ENCODE assay signal across 8 mouse cellular contexts in the genomic region with DNA sequence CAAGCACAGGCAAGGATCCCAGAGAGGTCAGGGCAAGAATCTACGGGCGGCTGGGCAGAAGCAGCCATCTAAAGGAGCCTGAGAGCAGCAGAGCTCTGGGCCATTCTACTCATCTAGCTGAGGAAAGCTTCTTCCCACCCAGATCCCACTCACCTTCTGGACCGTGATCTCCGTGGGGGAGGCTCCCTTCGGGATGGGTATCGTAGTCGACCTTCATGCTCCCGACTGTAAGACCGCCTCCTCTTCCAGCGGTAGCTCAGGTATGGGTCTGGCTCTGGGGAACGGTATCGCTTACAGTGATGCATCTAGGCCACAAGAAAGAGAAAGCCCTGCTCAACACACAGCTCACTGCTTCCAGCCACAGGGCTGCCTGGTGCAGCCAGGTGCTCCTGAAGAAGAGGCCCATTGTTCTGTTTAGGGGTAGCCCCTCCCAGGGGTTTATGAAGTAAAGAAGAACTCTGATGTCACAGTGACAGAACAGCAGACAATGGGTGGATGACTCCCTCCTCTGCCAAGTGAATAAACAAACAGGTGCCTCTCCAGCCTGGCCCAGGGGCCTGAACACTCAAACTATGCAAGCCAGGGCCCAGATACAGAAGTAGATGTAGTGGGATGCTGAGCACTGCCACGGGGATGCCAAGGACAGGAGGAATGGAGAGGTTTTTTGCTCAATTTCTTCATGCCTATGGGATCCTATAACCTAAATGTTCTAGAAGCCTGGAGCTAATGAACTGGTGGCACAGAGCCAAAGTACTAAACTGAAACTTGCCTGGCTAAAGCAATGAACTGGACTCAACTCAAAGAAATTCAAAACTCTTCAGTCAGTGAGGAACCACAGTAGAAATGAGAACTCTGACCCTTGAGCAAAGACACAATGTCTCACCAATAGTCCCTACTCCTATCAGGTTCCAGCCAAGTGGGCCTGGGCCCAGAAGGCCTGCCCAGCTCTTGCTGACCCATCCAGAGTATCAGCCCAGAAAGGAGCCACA. TPM values are rescaled to one million over a fixed set of nuclear protein-coding genes. Genes with fewer than 3 reads are reported as not detected.
DNase-seq lines count a peak whose midpoint lies in the region; ATAC-seq and TF ChIP-seq lines count a peak whose summit lies in the region.

No protein-coding gene starts in this region.

- TF ChIP-seq CTCF in forebrain, postnatal 0 days (IDR thresholded peaks at IDR 0.05; ENCODE audit: low read depth) = no peak

- H3K9ac ChIP-seq in forebrain, postnatal 0 days = no peak overlapping the region
- H3K9ac ChIP-seq in limb, embryonic 14.5 days (ENCODE audit: low read depth, low read length, severe bottlenecking) = no peak overlapping the region

- H3K36me3 ChIP-seq in forebrain, postnatal 0 days (ENCODE audit: insufficient read depth) = peaks cover 48% of the 10 kb centered on the region
- H3K36me3 ChIP-seq in limb, embryonic 14.5 days (ENCODE audit: control insufficient read depth, insufficient read depth, low read length) = peaks cover 52% of the 10 kb centered on the region

- peak; percentile 47 to 56 for DNase-seq in gastrocnemius, adult 8-10 months (ENCODE audit: low spot score in 2 of 2)
- DNase-seq in gastrocnemius, postnatal 4 days (ENCODE audit: low spot score in 2 of 2) = no peak
- DNase-seq in Muller cell, postnatal 12 days (ENCODE audit: inconsistent ontology term) = peak; percentile 60
- DNase-seq in forebrain, postnatal 0 days = no peak
- peak; percentile 43 for DNase-seq in limb, embryonic 14.5 days (ENCODE audit: low spot score)
- DNase-seq in thymus, postnatal 0 days (ENCODE audit: low spot score) = peak; percentile 89
- DNase-seq in right cerebral cortex, adult 18-20 months = no peak
- DNase-seq in testis, postnatal 10 days (ENCODE audit: low spot score) = no peak

- ATAC-seq in forebrain, postnatal 0 days = no peak
- ATAC-seq in limb, embryonic 14.5 days (ENCODE audit: low FRiP score, low read depth) = no peak

- 91% methylated on average over 13 of the region's 13 CpGs for WGBS in forebrain, postnatal 0 days
- WGBS in limb, embryonic 14.5 days = 91% methylated on average over 13 of the region's 13 CpGs

- H3K27ac ChIP-seq in forebrain, postnatal 0 days (ENCODE audit: low read depth, low read length) = no peak overlapping the region
- H3K27ac ChIP-seq in limb, embryonic 14.5 days (replicated peaks; ENCODE audit: low read depth, low read length) = 0 out of 2 replicates have a peak overlapping the region, but pooled peaks have one; percentile 5

- H3K27me3 ChIP-seq in forebrain, postnatal 0 days (ENCODE audit: insufficient read depth, low read length) = no peaks in the 10 kb centered on the region
- no peaks in the 10 kb centered on the region for H3K27me3 ChIP-seq in limb, embryonic 14.5 days (ENCODE audit: control insufficient read depth, insufficient read depth, low read length)

- no peak for TF ChIP-seq POLR2A in limb, embryonic 14.5 days (IDR thresholded peaks at IDR 0.05; ENCODE audit: borderline replicate concordance, extremely low read depth, insufficient read depth, insufficient read length)

- H3K9me3 ChIP-seq in forebrain, postnatal 0 days (ENCODE audit: low read length) = no peaks in the 10 kb centered on the region
- no peaks in the 10 kb centered on the region for H3K9me3 ChIP-seq in limb, embryonic 14.5 days (ENCODE audit: control insufficient read depth, low read length)

- 0 out of 2 replicates have a peak overlapping the region, but pooled peaks have one; percentile 92 for H3K4me2 ChIP-seq in forebrain, postnatal 0 days (ENCODE audit: low read depth)
- 0 out of 2 replicates have a peak overlapping the region, but pooled peaks have one; percentile 7 for H3K4me2 ChIP-seq in limb, embryonic 14.5 days (replicated peaks; ENCODE audit: low read depth, low read length, severe bottlenecking)

- no peak overlapping the region for H3K4me3 ChIP-seq in forebrain, postnatal 0 days (ENCODE audit: low read depth, low read length)
- H3K4me3 ChIP-seq in limb, embryonic 14.5 days (replicated peaks; ENCODE audit: low read length) = no peak overlapping the region

- H3K4me1 ChIP-seq in forebrain, postnatal 0 days (ENCODE audit: insufficient read depth) = peaks cover 25% of the 10 kb centered on the region
- peaks cover 32% of the 10 kb centered on the region for H3K4me1 ChIP-seq in limb, embryonic 14.5 days (ENCODE audit: control insufficient read depth, insufficient read depth, low read length)

RNA-seq across cellular contexts. Expression of a gene that starts 3.8 kb away (rescaled TPM):
- total RNA-seq in gastrocnemius, adult 8-10 months (2022) = 10 to 100 TPM; 41.4 to 61.1 (median 44.6) TPM
- total RNA-seq in gastrocnemius, postnatal 4 days (2021) = 10 to 100 TPM; 52.7 to 58.9 TPM
- total RNA-seq in forebrain, postnatal 0 days (2014; rRNA removed) = 79.7 and 105 TPM in 2 replicates
- polyA plus RNA-seq in forebrain, postnatal 0 days (2015; fragmentation: Nextera tagmentation; extraction: Ambion mirVana) = 55.4 and 61.7 TPM in 2 replicates
- polyA plus RNA-seq in limb, embryonic 14.5 days (2012; rRNA removed) = 133 and 146 TPM in 2 replicates
- 56.1 and 76.3 TPM in 2 replicates for polyA plus RNA-seq in limb, embryonic 14.5 days (2014; fragmentation: Nextera tagmentation; extraction: Ambion mirVana)
- polyA plus RNA-seq in thymus, postnatal 0 days (2015; fragmentation: Nextera tagmentation; extraction: Ambion mirVana) = 211 and 221 TPM in 2 replicates

RNA-seq across cellular contexts. Expression of a gene that starts 53.5 kb away (rescaled TPM):
- 1 to 10 TPM; 4.8 to 6.7 (median 6.3) TPM for total RNA-seq in gastrocnemius, adult 8-10 months (2022)
- 10 to 100 TPM; 11.8 to 12.5 TPM for total RNA-seq in gastrocnemius, postnatal 4 days (2021)
- 7.2 and 10.2 TPM in 2 replicates for total RNA-seq in forebrain, postnatal 0 days (2014; rRNA removed)
- polyA plus RNA-seq in forebrain, postnatal 0 days (2015; fragmentation: Nextera tagmentation; extraction: Ambion mirVana) = 23.5 and 27.8 TPM in 2 replicates
- 21.0 and 24.4 TPM in 2 replicates for polyA plus RNA-seq in limb, embryonic 14.5 days (2012; rRNA removed)
- 25.7 and 27.7 TPM in 2 replicates for polyA plus RNA-seq in limb, embryonic 14.5 days (2014; fragmentation: Nextera tagmentation; extraction: Ambion mirVana)
- polyA plus RNA-seq in thymus, postnatal 0 days (2015; fragmentation: Nextera tagmentation; extraction: Ambion mirVana) = 38.2 and 39.4 TPM in 2 replicates

Comparison
In these comparisons a context has a peak if more than half of its experiments do, and no peak if none do; other contexts are left out.
1. DNase-seq: peak in gastrocnemius, adult 8-10 months (2 of 2), Muller cell, postnatal 12 days (single experiment), limb, embryonic 14.5 days (single experiment) and thymus, postnatal 0 days (single experiment); none in gastrocnemius, postnatal 4 days (0 of 2), forebrain, postnatal 0 days (single experiment), right cerebral cortex, adult 18-20 months (single experiment) and testis, postnatal 10 days (single experiment).